Mouse (Mus musculus) hindbrain, embryonic 11.5 days (tissue): Measurements from ENCODE around the gene Gm20388. TPM values are rescaled to one million over a fixed set of nuclear protein-coding genes. Genes with fewer than 3 reads are reported as not detected.
"Not testable (repeated sequence)": the region's sequence is repeated elsewhere in the genome, so short reads cannot be mapped to it uniquely, and the experiment has no call there.

Experiments used
- ATAC-seq: fragments of 200-750 bp; cut with Nextera tagmentation; 2 replicates; pipeline ENCODE4 v1.8.0; 2017; ENCODE audit warnings: mild to moderate bottlenecking, moderate TSS enrichment, moderate library complexity; ENCODE audit not compliant: low FRiP score
- DNase-seq: peaks from one replicate; pipeline ENCODE4 v3.0.0-alpha.2; 2015; ENCODE audit warnings: low spot score
- H3K27ac ChIP-seq: fragments of 300-500 bp; sonication (generic); 2 replicates; pipeline ENCODE4 v1.5.1; 2014; ENCODE audit warnings: mild to moderate bottlenecking, low read depth, low read length
- H3K27me3 ChIP-seq: fragments of 300-500 bp; sonication (generic); 2 replicates; pipeline ENCODE4 v1.6.1; 2014; ENCODE audit warnings: mild to moderate bottlenecking, low read length, moderate library complexity, mixed read lengths; ENCODE audit not compliant: control insufficient read depth, insufficient read depth
- H3K36me3 ChIP-seq: fragments of 300-500 bp; sonication (generic); 2 replicates; pipeline ENCODE4 v1.6.1; 2014; ENCODE audit warnings: mild to moderate bottlenecking, low read length, moderate library complexity, mixed read lengths; ENCODE audit not compliant: control insufficient read depth, insufficient read depth
- H3K4me1 ChIP-seq: fragments of 300-500 bp; sonication (generic); replicated peaks from 2 replicates; pipeline ENCODE4 v1.6.1; 2014; ENCODE audit warnings: low read length, mixed read lengths; ENCODE audit not compliant: control insufficient read depth, insufficient read depth
- H3K4me2 ChIP-seq: fragments of 300-500 bp; sonication (generic); replicated peaks from 2 replicates; pipeline ENCODE4 v1.6.1; 2014; ENCODE audit warnings: mild to moderate bottlenecking, low read depth, low read length
- H3K4me3 ChIP-seq: fragments of 300-500 bp; sonication (generic); 2 replicates; pipeline ENCODE4 v1.5.1; 2014; ENCODE audit warnings: low read depth, low read length
- H3K9ac ChIP-seq: fragments of 300-500 bp; sonication (generic); 2 replicates; pipeline ENCODE4 v1.6.1; 2014; ENCODE audit warnings: low read depth, low read length
- H3K9me3 ChIP-seq: fragments of 300-500 bp; sonication (generic); 2 replicates; pipeline ENCODE4 v1.6.1; 2016; ENCODE audit warnings: low read length; ENCODE audit not compliant: control insufficient read depth
- WGBS: fragments of 180-500 bp; shearing (Covaris S2); extraction: QIAGEN DNeasy Blood & Tissue Kit; methylation state at CpG from one replicate; pipeline ENCODE4 v1.1.7; 2014; 5-methylcytosine and 5-hydroxymethylcytosine counted together
- polyA plus RNA-seq: library from polyadenylated mRNA; unstranded; fragments of >200 nt; fragmentation: Nextera tagmentation; extraction: Ambion mirVana; gene quantifications from 2 replicates; pipeline ENCODE4 v1.2.1, GENCODE M21; 2014

The Gm20388 gene
- polyA plus RNA-seq, 1 experiment from 2014 or later = 11.8 TPM

GRCm38 (mm10) chr8:123185566-123186409 is 3275.1 kb downstream of the Gm20388 start, which contains the start of gene Dpep1:
TSS of gene Dpep1 (plus strand) at chr8:123186242.
- Histone ChIP-seq H3K4me2 (no peak within 1 kb of the TSS), H3K4me3 (no peak within 1 kb of the TSS), H3K4me1 (no peaks in the 10 kb centered on the region), H3K9ac (no peak within 1 kb of the TSS), H3K9me3 (no peaks in the 10 kb centered on the region), H3K36me3 (no peaks in the 10 kb centered on the region), H3K27ac (no peak within 1 kb of the TSS), H3K27me3 (no peaks in the 10 kb centered on the region)
- no peak for ATAC-seq
- DNase-seq = no peak
- 35% methylated on average over 19 of the region's 19 CpGs for WGBS

GRCm38 (mm10) chr8:123188006-123188405 is 3277.4 kb downstream of the Gm20388 start:
- DNase-seq = no peak
- Histone ChIP-seq H3K9ac (no peak overlapping the region), H3K36me3 (no peaks in the 10 kb centered on the region), H3K9me3 (no peaks in the 10 kb centered on the region), H3K27me3 (no peaks in the 10 kb centered on the region), H3K4me3 (no peak overlapping the region), H3K4me2 (no peak overlapping the region), H3K4me1 (no peaks in the 10 kb centered on the region), H3K27ac (no peak overlapping the region)
- WGBS = 88% methylated on average over 2 of the region's 2 CpGs
- ATAC-seq = no peak

GRCm38 (mm10) chr8:123188841-123189240 is 3278.2 kb downstream of the Gm20388 start:
- Histone ChIP-seq H3K27me3 (no peaks in the 10 kb centered on the region), H3K4me3 (no peak overlapping the region), H3K9me3 (no peaks in the 10 kb centered on the region), H3K4me2 (no peak overlapping the region), H3K36me3 (no peaks in the 10 kb centered on the region), H3K9ac (no peak overlapping the region), H3K27ac (no peak overlapping the region), H3K4me1 (no peaks in the 10 kb centered on the region)
- DNase-seq = no peak
- no peak for ATAC-seq
- WGBS = 81% methylated on average over 7 of the region's 7 CpGs

GRCm38 (mm10) chr8:123190678-123191077 is 3280.0 kb downstream of the Gm20388 start:
- no peaks in the 10 kb centered on the region for H3K36me3 ChIP-seq
- H3K4me3 ChIP-seq = no peak overlapping the region
- WGBS = 3% methylated on average over 9 of the region's 9 CpGs
- DNase-seq = peak; percentile 85
- H3K4me1 ChIP-seq = no peaks in the 10 kb centered on the region
- H3K9ac ChIP-seq = no peak overlapping the region
- no peaks in the 10 kb centered on the region for H3K9me3 ChIP-seq
- no peak overlapping the region for H3K4me2 ChIP-seq
- no peak overlapping the region for H3K27ac ChIP-seq
- no peak for ATAC-seq
- no peaks in the 10 kb centered on the region for H3K27me3 ChIP-seq

GRCm38 (mm10) chr8:123191908-123192307 is 3281.3 kb downstream of the Gm20388 start:
- 66% methylated on average over 8 of the region's 8 CpGs for WGBS
- no peak for DNase-seq

GRCm38 (mm10) chr8:123193771-123194170 is 3283.1 kb downstream of the Gm20388 start:
- Histone ChIP-seq H3K9me3 (no peaks in the 10 kb centered on the region), H3K27ac (no peak overlapping the region), H3K4me1 (no peaks in the 10 kb centered on the region), H3K27me3 (no peaks in the 10 kb centered on the region), H3K4me2 (no peak overlapping the region), H3K36me3 (no peaks in the 10 kb centered on the region), H3K9ac (no peak overlapping the region), H3K4me3 (no peak overlapping the region)
- ATAC-seq (no peak), DNase-seq (no peak)
- 89% methylated on average over 9 of the region's 9 CpGs for WGBS

More at GRCm38 (mm10) chr8:123191908-123192307, 3281.3 kb downstream of the Gm20388 start:
- no peaks in the 10 kb centered on the region for H3K9me3 ChIP-seq
- H3K4me1 ChIP-seq = no peaks in the 10 kb centered on the region
- H3K27ac ChIP-seq = no peak overlapping the region
- no peak overlapping the region for H3K4me2 ChIP-seq
- no peaks in the 10 kb centered on the region for H3K27me3 ChIP-seq
- no peaks in the 10 kb centered on the region for H3K36me3 ChIP-seq
- no peak overlapping the region for H3K9ac ChIP-seq
- H3K4me3 ChIP-seq = no peak overlapping the region
- ATAC-seq = no peak

GRCm38 (mm10) chr8:123197016-123197415 is 3286.4 kb downstream of the Gm20388 start:
- not testable (repeated sequence) for H3K9ac ChIP-seq, DNase-seq, H3K4me3 ChIP-seq, H3K36me3 ChIP-seq, H3K4me2 ChIP-seq, ATAC-seq, H3K27ac ChIP-seq, H3K27me3 ChIP-seq, H3K9me3 ChIP-seq, H3K4me1 ChIP-seq
- 80% methylated on average over 5 of the region's 5 CpGs for WGBS

- ATAC-seq = no peak
- no peaks in the 10 kb centered on the region for H3K9me3 ChIP-seq
- no peaks in the 10 kb centered on the region for H3K4me1 ChIP-seq
- no peak overlapping the region for H3K4me2 ChIP-seq
- H3K27ac ChIP-seq = no peak overlapping the region
- no peaks in the 10 kb centered on the region for H3K27me3 ChIP-seq
- no peaks in the 10 kb centered on the region for H3K36me3 ChIP-seq
- DNase-seq = no peak
- H3K9ac ChIP-seq = no peak overlapping the region
- no peak overlapping the region for H3K4me3 ChIP-seq
- 76% methylated on average over 14 of the region's 14 CpGs for WGBS
Measured at GRCm38 (mm10) chr8:123199864-123200263, 3289.2 kb downstream of the Gm20388 start.

- Histone ChIP-seq H3K27me3 (no peaks in the 10 kb centered on the region), H3K36me3 (0 out of 2 replicates have a peak, but pooled peaks cover 2% of the 10 kb centered on the region), H3K9me3 (no peaks in the 10 kb centered on the region), H3K4me2 (no peak overlapping the region), H3K27ac (no peak overlapping the region), H3K4me1 (no peaks in the 10 kb centered on the region), H3K4me3 (no peak overlapping the region), H3K9ac (no peak overlapping the region)
- 37% methylated on average over 5 of the region's 5 CpGs for WGBS
- DNase-seq = peak; percentile 92
- ATAC-seq = no peak
Measured at GRCm38 (mm10) chr8:123202288-123202687, 3291.6 kb downstream of the Gm20388 start.
